Mouse (Mus musculus): ENCODE measurements at regions not wholly inside any gene's neighbourhood (a gene's known extent, or its start where the extent isn't known, plus 50 kb on each side); places are given as distances from the start of the nearest gene placed in this dataset.

DNA sequence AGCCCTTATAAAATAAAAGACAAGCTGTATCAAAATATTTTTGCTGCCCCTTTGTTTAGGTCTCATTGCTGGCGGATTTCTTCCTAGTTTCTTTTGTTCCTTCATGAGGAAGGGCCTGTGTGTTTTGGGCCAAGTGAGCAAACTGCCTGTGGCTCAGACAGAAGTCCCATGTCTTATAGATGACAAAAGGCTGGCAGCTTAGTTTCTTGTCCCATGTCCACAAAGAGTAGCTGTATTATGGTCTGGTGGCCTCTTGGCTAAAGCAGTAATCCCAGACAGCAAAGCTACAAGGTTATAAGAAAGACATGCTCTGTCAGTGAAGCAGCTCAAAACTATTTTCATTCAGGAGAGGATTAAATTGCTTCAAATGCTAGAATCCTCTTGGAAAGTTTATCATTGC, 103.1 kb upstream of the Kcnab1 start:
- no peak overlapping the region for H3K4me3 ChIP-seq
- no peak for ATAC-seq (ENCODE audit: insufficient number of reproducible peaks, low FRiP score, low TSS enrichment, low read depth)
- H3K36me3 ChIP-seq = no peaks in the 10 kb centered on the region
- no peak overlapping the region for H3K27ac ChIP-seq
- no peak overlapping the region for H3K9ac ChIP-seq
- H3K27me3 ChIP-seq = no peaks in the 10 kb centered on the region
- H3K4me1 ChIP-seq = no peaks in the 10 kb centered on the region
- no peak overlapping the region for H3K4me2 ChIP-seq
- WGBS = 82% methylated on average over 1 of the region's 1 CpGs
- no peaks in the 10 kb centered on the region for H3K9me3 ChIP-seq

DNA sequence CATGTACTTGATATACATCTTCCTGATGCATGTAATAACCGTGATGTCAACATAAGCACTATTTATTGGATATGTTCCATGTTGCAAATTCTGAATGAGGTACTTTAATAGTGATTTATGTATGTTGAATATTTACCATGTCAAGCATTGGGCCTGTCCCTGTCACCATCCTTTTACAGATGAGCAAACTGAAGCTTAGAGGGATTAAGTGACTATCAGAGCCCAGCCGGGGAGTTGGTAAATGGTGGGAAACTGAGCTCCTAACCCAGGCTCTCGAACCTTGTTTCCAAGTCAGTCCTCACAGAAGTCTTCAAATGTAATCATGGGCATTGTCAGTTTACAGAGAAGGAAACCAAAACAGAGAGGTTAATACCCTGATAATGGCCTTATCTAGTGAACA, 102.6 kb upstream of the Kcnab1 start:
- no peak for ATAC-seq (ENCODE audit: insufficient number of reproducible peaks, low FRiP score, low TSS enrichment, low read depth)

GRCm38 (mm10) chr3:65023876-65024275, 85.3 kb upstream of the Kcnab1 start:
- H3K36me3 ChIP-seq = no peaks in the 10 kb centered on the region
- H3K4me1 ChIP-seq = no peaks in the 10 kb centered on the region
- no peak overlapping the region for H3K9ac ChIP-seq
- H3K4me3 ChIP-seq = no peak overlapping the region
- H3K9me3 ChIP-seq = no peaks in the 10 kb centered on the region
- H3K27ac ChIP-seq = no peak overlapping the region
- 63% methylated on average over 2 of the region's 2 CpGs for WGBS
- no peaks in the 10 kb centered on the region for H3K27me3 ChIP-seq
- no peak for ATAC-seq (ENCODE audit: insufficient number of reproducible peaks, low FRiP score, low TSS enrichment, low read depth)
- no peak overlapping the region for H3K4me2 ChIP-seq

More for the DNA sequence above, 102.6 kb upstream of the Kcnab1 start:
- Histone ChIP-seq H3K9ac (no peak overlapping the region), H3K9me3 (no peaks in the 10 kb centered on the region), H3K4me3 (no peak overlapping the region), H3K4me2 (no peak overlapping the region), H3K36me3 (no peaks in the 10 kb centered on the region), H3K27ac (no peak overlapping the region), H3K4me1 (no peaks in the 10 kb centered on the region), H3K27me3 (no peaks in the 10 kb centered on the region)
- 78% methylated on average over 3 of the region's 3 CpGs for WGBS

GRCm38 (mm10) chr3:65037626-65038025, 71.6 kb upstream of the Kcnab1 start:
- H3K9ac ChIP-seq = no peak overlapping the region
- H3K27ac ChIP-seq = no peak overlapping the region
- H3K27me3 ChIP-seq = no peaks in the 10 kb centered on the region
- H3K4me3 ChIP-seq = no peak overlapping the region
- no peaks in the 10 kb centered on the region for H3K4me1 ChIP-seq
- no peak overlapping the region for H3K4me2 ChIP-seq
- H3K36me3 ChIP-seq = no peaks in the 10 kb centered on the region
- no peaks in the 10 kb centered on the region for H3K9me3 ChIP-seq
- no peak for ATAC-seq (ENCODE audit: insufficient number of reproducible peaks, low FRiP score, low TSS enrichment, low read depth)
- 54% methylated on average over 2 of the region's 2 CpGs for WGBS

DNA sequence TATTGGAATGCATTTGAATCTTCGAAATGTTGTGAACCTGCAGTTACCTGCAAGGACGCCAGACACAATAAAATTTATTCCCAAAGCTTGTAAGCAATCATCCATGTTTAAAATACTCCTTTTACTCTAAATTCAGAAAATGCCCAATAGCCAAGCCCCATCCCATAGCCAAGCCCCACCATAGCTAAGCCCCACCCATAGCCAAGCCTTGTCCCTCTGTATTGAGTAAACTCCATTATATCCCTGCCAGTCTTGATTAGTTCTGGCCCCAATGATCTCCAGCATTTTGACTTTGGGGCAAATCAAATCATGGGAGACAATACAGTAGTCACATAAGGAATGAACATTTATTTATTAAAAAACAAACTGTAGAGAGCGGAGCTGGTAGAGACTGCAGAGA, 61.3 kb upstream of the Kcnab1 start:
- no peak for ATAC-seq (ENCODE audit: insufficient number of reproducible peaks, low FRiP score, low TSS enrichment, low read depth)
- no peaks in the 10 kb centered on the region for H3K27me3 ChIP-seq
- H3K4me3 ChIP-seq = no peak overlapping the region
- H3K4me1 ChIP-seq = no peaks in the 10 kb centered on the region
- H3K9me3 ChIP-seq = no peaks in the 10 kb centered on the region
- no peak overlapping the region for H3K9ac ChIP-seq
- no peaks in the 10 kb centered on the region for H3K36me3 ChIP-seq
- no peak overlapping the region for H3K27ac ChIP-seq
- WGBS = 89% methylated on average over 3 of the region's 3 CpGs
- no peak overlapping the region for H3K4me2 ChIP-seq

DNA sequence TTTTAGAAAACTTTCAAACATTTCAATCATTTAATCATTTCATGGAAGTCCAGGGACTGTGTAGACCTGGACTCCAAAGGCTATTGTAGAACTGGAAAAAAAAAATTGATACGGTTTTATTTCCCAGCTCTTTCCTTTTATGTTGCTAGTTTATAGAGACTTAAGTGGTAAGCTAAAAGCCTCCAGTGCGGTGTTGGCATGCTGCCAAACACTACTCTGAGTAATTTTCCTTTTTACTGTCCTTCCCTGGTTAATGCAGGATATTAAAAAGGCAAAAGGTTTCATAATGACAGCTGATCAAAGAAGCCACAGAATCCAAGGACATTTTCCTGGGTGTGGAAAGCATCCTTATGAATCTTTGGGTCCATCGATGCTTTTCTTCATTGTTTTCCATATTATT, 53.8 kb upstream of the Kcnab1 start:
- ATAC-seq (ENCODE audit: insufficient number of reproducible peaks, low FRiP score, low TSS enrichment, low read depth) = no peak
- Histone ChIP-seq H3K27ac (no peak overlapping the region), H3K9ac (no peak overlapping the region), H3K27me3 (no peaks in the 10 kb centered on the region), H3K36me3 (no peaks in the 10 kb centered on the region), H3K4me2 (no peak overlapping the region), H3K9me3 (no peaks in the 10 kb centered on the region), H3K4me3 (no peak overlapping the region), H3K4me1 (no peaks in the 10 kb centered on the region)
- WGBS = 20% methylated on average over 3 of the region's 3 CpGs
